12 mouse cellular contexts compared by ENCODE assay signal in genomic region chr8:45917040-45917679, GRCm38 (mm10). TPM values are rescaled to one million over a fixed set of nuclear protein-coding genes. Genes with fewer than 3 reads are reported as not detected.
DNase-seq lines count a peak whose midpoint lies in the region; ATAC-seq and TF ChIP-seq lines count a peak whose summit lies in the region.
"Had no signal": no experiment of that assay in that cellular context is flagged by ENCODE, and none has a peak within 500 bp of the region (broad histone marks: within the 10 kb centered on the region; RNA-seq: fewer than 3 reads in every experiment).

No protein-coding gene starts in this region.

- H3K4me2 ChIP-seq in kidney, postnatal 0 days (ENCODE audit: low read length): peak overlapping the region; percentile 47
- H3K4me2 ChIP-seq in embryonic facial prominence, embryonic 13.5 days: peak overlapping the region; percentile 36
- peak overlapping the region; percentile 32 for H3K4me2 ChIP-seq in heart, embryonic 14.5 days (ENCODE audit: low read length)
- no peak overlapping the region for H3K4me2 ChIP-seq in forebrain, embryonic 12.5 days
- H3K4me2 ChIP-seq: hindbrain, embryonic 15.5 days; neural tube, embryonic 13.5 days had no signal

- TF ChIP-seq CTCF in kidney, postnatal 0 days (IDR thresholded peaks at IDR 0.05; ENCODE audit: low read depth): no peak
- TF ChIP-seq CTCF in kidney, adult 2 months (conservative IDR thresholded peaks at IDR 0.05; ENCODE audit: insufficient read depth, insufficient read length, low read depth, low read length): no peak

- no peak; the same call in 1 of the 2 replicates for ATAC-seq in kidney, postnatal 0 days (replicated peaks; ENCODE audit: low FRiP score, low read depth)
- no peak for ATAC-seq in embryonic facial prominence, embryonic 13.5 days (ENCODE audit: insufficient number of reproducible peaks, insufficient read depth, low FRiP score, low TSS enrichment, low read depth)
- 0 out of 2 replicates have a peak, but pooled peaks have one; percentile 22 for ATAC-seq in heart, embryonic 14.5 days (ENCODE audit: insufficient number of reproducible peaks, insufficient read depth, low FRiP score, low read depth)
- no peak for ATAC-seq in forebrain, embryonic 12.5 days (ENCODE audit: low FRiP score)
- ATAC-seq: forebrain, embryonic 16.5 days had no signal

- peaks cover 5% of the 10 kb centered on the region; the same call in 1 of the 2 replicates for H3K4me1 ChIP-seq in kidney, postnatal 0 days (replicated peaks; ENCODE audit: insufficient read depth, low read length)
- H3K4me1 ChIP-seq in kidney, adult 2 months (ENCODE audit: control insufficient read depth, insufficient read depth, low read length): no peaks in the 10 kb centered on the region
- H3K4me1 ChIP-seq in embryonic facial prominence, embryonic 13.5 days: 0 out of 2 replicates have a peak, but pooled peaks cover 4% of the 10 kb centered on the region
- peaks cover 0 to 12% of the 10 kb centered on the region in 2 experiments; a peak in 1 of 4 replicates for H3K4me1 ChIP-seq in heart, embryonic 14.5 days (ENCODE audit: control insufficient read depth in 2 of 2, insufficient read depth in 2 of 2, low read length in 2 of 2)
- H3K4me1 ChIP-seq in forebrain, embryonic 12.5 days: no peaks in the 10 kb centered on the region
- H3K4me1 ChIP-seq: hindbrain, embryonic 15.5 days; neural tube, embryonic 13.5 days had no signal

- 0 out of 2 replicates have a peak overlapping the region, but pooled peaks have one; percentile 18 for H3K9ac ChIP-seq in kidney, postnatal 0 days (ENCODE audit: low read depth, low read length)
- no peak overlapping the region for H3K9ac ChIP-seq in embryonic facial prominence, embryonic 13.5 days
- H3K9ac ChIP-seq in heart, embryonic 14.5 days (ENCODE audit: low read length): no peak overlapping the region
- no peak overlapping the region for H3K9ac ChIP-seq in forebrain, embryonic 12.5 days
- H3K9ac ChIP-seq: hindbrain, embryonic 15.5 days; neural tube, embryonic 13.5 days had no signal

- peak; percentile 76 for DNase-seq in kidney, postnatal 0 days (ENCODE audit: low spot score)
- DNase-seq in kidney, adult 2 months: no peak
- peak; percentile 34 for DNase-seq in lung, postnatal 14 days
- DNase-seq in retina, embryonic 14.5 days (ENCODE audit: low spot score): no peak
- DNase-seq in thymus, postnatal 4 days: no peak

- no peaks in the 10 kb centered on the region for H3K27me3 ChIP-seq in kidney, postnatal 0 days (ENCODE audit: insufficient read depth, low read length)
- no peaks in the 10 kb centered on the region for H3K27me3 ChIP-seq in kidney, adult 2 months (replicated peaks; ENCODE audit: control insufficient read depth, insufficient read depth, low read length)
- H3K27me3 ChIP-seq in embryonic facial prominence, embryonic 13.5 days: no peaks in the 10 kb centered on the region
- H3K27me3 ChIP-seq in heart, embryonic 14.5 days (ENCODE audit: control insufficient read depth, insufficient read depth, low read length): no peaks in the 10 kb centered on the region
- H3K27me3 ChIP-seq in forebrain, embryonic 12.5 days: no peaks in the 10 kb centered on the region
- H3K27me3 ChIP-seq: hindbrain, embryonic 15.5 days; neural tube, embryonic 13.5 days had no signal

- peak overlapping the region; percentile 31; the same call in 1 of the 2 replicates for H3K27ac ChIP-seq in kidney, postnatal 0 days
- no peak overlapping the region for H3K27ac ChIP-seq in kidney, adult 2 months (ENCODE audit: insufficient read depth, low read depth, low read length)
- no peak overlapping the region for H3K27ac ChIP-seq in embryonic facial prominence, embryonic 13.5 days
- H3K27ac ChIP-seq in heart, embryonic 14.5 days (replicated peaks in 1 of 2; ENCODE audit: control insufficient read depth in 1 of 2, insufficient read depth in 1 of 2, low read depth in 2 of 2, low read length in 2 of 2): peak overlapping the region; percentile 60 to 65
- H3K27ac ChIP-seq in forebrain, embryonic 12.5 days: no peak overlapping the region
- H3K27ac ChIP-seq: hindbrain, embryonic 15.5 days; neural tube, embryonic 13.5 days had no signal

- 32% methylated on average over 20 of the region's 20 CpGs for WGBS in kidney, postnatal 0 days
- 34% methylated on average over 20 of the region's 20 CpGs for WGBS in kidney, adult 2 months
- 46% methylated on average over 20 of the region's 20 CpGs for WGBS in embryonic facial prominence, embryonic 13.5 days
- 55% methylated on average over 20 of the region's 20 CpGs for WGBS in heart, embryonic 14.5 days
- 84% methylated on average over 20 of the region's 20 CpGs for WGBS in forebrain, embryonic 12.5 days

- H3K9me3 ChIP-seq in kidney, postnatal 0 days (replicated peaks; ENCODE audit: low read length): no peaks in the 10 kb centered on the region
- H3K9me3 ChIP-seq in embryonic facial prominence, embryonic 13.5 days: no peaks in the 10 kb centered on the region
- 0 out of 2 replicates have a peak, but pooled peaks cover 1% of the 10 kb centered on the region for H3K9me3 ChIP-seq in heart, embryonic 14.5 days (ENCODE audit: control insufficient read depth, low read length)
- no peaks in the 10 kb centered on the region for H3K9me3 ChIP-seq in forebrain, embryonic 12.5 days
- H3K9me3 ChIP-seq: hindbrain, embryonic 15.5 days; neural tube, embryonic 13.5 days had no signal

- no peak for TF ChIP-seq POLR2A in kidney, adult 2 months (IDR thresholded peaks at IDR 0.05; ENCODE audit: low read depth, low read length)

- peak overlapping the region; percentile 13; the same call in 1 of the 2 replicates for H3K4me3 ChIP-seq in kidney, postnatal 0 days (replicated peaks; ENCODE audit: low read depth, low read length)
- H3K4me3 ChIP-seq in kidney, adult 2 months (ENCODE audit: insufficient read depth, low read depth, low read length): no peak overlapping the region
- H3K4me3 ChIP-seq in embryonic facial prominence, embryonic 13.5 days: no peak overlapping the region
- peak overlapping the region in 1 of 2 experiments; percentile 9; a peak in 1 of 4 replicates for H3K4me3 ChIP-seq in heart, embryonic 14.5 days (ENCODE audit: control insufficient read depth in 1 of 2, insufficient read depth in 1 of 2, low read depth in 1 of 2, low read length in 2 of 2)
- no peak overlapping the region for H3K4me3 ChIP-seq in forebrain, embryonic 12.5 days (replicated peaks)
- H3K4me3 ChIP-seq: hindbrain, embryonic 15.5 days; neural tube, embryonic 13.5 days had no signal

- no peaks in the 10 kb centered on the region for H3K36me3 ChIP-seq in kidney, postnatal 0 days (ENCODE audit: insufficient read depth, low read length)
- no peaks in the 10 kb centered on the region for H3K36me3 ChIP-seq in kidney, adult 2 months (ENCODE audit: control insufficient read depth, insufficient read depth, low read length)
- no peaks in the 10 kb centered on the region for H3K36me3 ChIP-seq in embryonic facial prominence, embryonic 13.5 days
- H3K36me3 ChIP-seq in heart, embryonic 14.5 days (ENCODE audit: control insufficient read depth, insufficient read depth, low read length): peaks cover 72% of the 10 kb centered on the region
- H3K36me3 ChIP-seq in forebrain, embryonic 12.5 days (replicated peaks): no peaks in the 10 kb centered on the region
- H3K36me3 ChIP-seq: hindbrain, embryonic 15.5 days; neural tube, embryonic 13.5 days had no signal

RNA-seq across cellular contexts. Expression of gene Ccdc110, which starts 17.3 kb away (rescaled TPM):
- polyA plus RNA-seq in kidney, postnatal 0 days (2015; fragmentation: Nextera tagmentation; extraction: Ambion mirVana): not detected in 2 replicates
- not detected in 2 replicates for polyA plus RNA-seq in kidney, adult 2 months (2012; rRNA removed)
- not detected in 2 replicates for polyA plus RNA-seq in embryonic facial prominence, embryonic 13.5 days (2015; fragmentation: Nextera tagmentation; extraction: Ambion mirVana)
- polyA plus RNA-seq in heart, embryonic 14.5 days (2014; fragmentation: Nextera tagmentation; extraction: Ambion mirVana): not detected in 2 replicates
- polyA plus RNA-seq in forebrain, embryonic 12.5 days (2016; fragmentation: Nextera tagmentation; extraction: Ambion mirVana): 0.08 and 0.13 TPM in 2 replicates
- polyA plus RNA-seq: neural tube, embryonic 13.5 days; spleen, adult 2 months had no signal

RNA-seq across cellular contexts. Expression of gene Pdlim3, which starts 31.9 kb away (rescaled TPM):
- 23.7 and 26.1 TPM in 2 replicates for polyA plus RNA-seq in kidney, postnatal 0 days (2015; fragmentation: Nextera tagmentation; extraction: Ambion mirVana)
- 5.7 and 10.5 TPM in 2 replicates for polyA plus RNA-seq in kidney, adult 2 months (2012; rRNA removed)
- 15.9 and 18.2 TPM in 2 replicates for polyA plus RNA-seq in embryonic facial prominence, embryonic 13.5 days (2015; fragmentation: Nextera tagmentation; extraction: Ambion mirVana)
- 188 and 196 TPM in 2 replicates for polyA plus RNA-seq in heart, embryonic 14.5 days (2014; fragmentation: Nextera tagmentation; extraction: Ambion mirVana)
- polyA plus RNA-seq in forebrain, embryonic 12.5 days (2016; fragmentation: Nextera tagmentation; extraction: Ambion mirVana): 12.5 and 14.0 TPM in 2 replicates

RNA-seq across cellular contexts. Expression of gene 1700029J07Rik, which starts 57.9 kb away (rescaled TPM):
- polyA plus RNA-seq in kidney, postnatal 0 days (2015; fragmentation: Nextera tagmentation; extraction: Ambion mirVana): 3.3 and 3.4 TPM in 2 replicates
- polyA plus RNA-seq in kidney, adult 2 months (2012; rRNA removed): 1.2 and 1.3 TPM in 2 replicates
- 4.7 and 5.8 TPM in 2 replicates for polyA plus RNA-seq in embryonic facial prominence, embryonic 13.5 days (2015; fragmentation: Nextera tagmentation; extraction: Ambion mirVana)
- 2.4 and 2.8 TPM in 2 replicates for polyA plus RNA-seq in heart, embryonic 14.5 days (2014; fragmentation: Nextera tagmentation; extraction: Ambion mirVana)
- polyA plus RNA-seq in forebrain, embryonic 12.5 days (2016; fragmentation: Nextera tagmentation; extraction: Ambion mirVana): 3.5 and 3.7 TPM in 2 replicates

RNA-seq across cellular contexts. Expression of gene Ufsp2, which starts 58.2 kb away (rescaled TPM):
- polyA plus RNA-seq in kidney, postnatal 0 days (2015; fragmentation: Nextera tagmentation; extraction: Ambion mirVana): 80.5 and 84.2 TPM in 2 replicates
- polyA plus RNA-seq in kidney, adult 2 months (2012; rRNA removed): 22.9 and 29.2 TPM in 2 replicates
- 94.7 and 102 TPM in 2 replicates for polyA plus RNA-seq in embryonic facial prominence, embryonic 13.5 days (2015; fragmentation: Nextera tagmentation; extraction: Ambion mirVana)
- polyA plus RNA-seq in heart, embryonic 14.5 days (2014; fragmentation: Nextera tagmentation; extraction: Ambion mirVana): 52.9 and 57.1 TPM in 2 replicates
- 56.5 and 61.5 TPM in 2 replicates for polyA plus RNA-seq in forebrain, embryonic 12.5 days (2016; fragmentation: Nextera tagmentation; extraction: Ambion mirVana)

Comparison
In these comparisons a context has a peak if more than half of its experiments do, and no peak if none do; other contexts are left out.
1. DNase-seq: peak in kidney, postnatal 0 days (single experiment) and lung, postnatal 14 days (single experiment); none in kidney, adult 2 months (single experiment), retina, embryonic 14.5 days (single experiment) and thymus, postnatal 4 days (single experiment).
2. H3K27ac ChIP-seq: peak in kidney, postnatal 0 days (single experiment) and heart, embryonic 14.5 days (2 of 2); none in kidney, adult 2 months (single experiment), embryonic facial prominence, embryonic 13.5 days (single experiment) and forebrain, embryonic 12.5 days (single experiment).